Mouse (Mus musculus): ENCODE measurements at regions not wholly inside any gene's neighbourhood (a gene's known extent, or its start where the extent isn't known, plus 50 kb on each side); places are given as distances from the start of the nearest gene placed in this dataset.
A peak's percentile ranks its signal among the peaks of the same experiment; 100 is the strongest.

DNA sequence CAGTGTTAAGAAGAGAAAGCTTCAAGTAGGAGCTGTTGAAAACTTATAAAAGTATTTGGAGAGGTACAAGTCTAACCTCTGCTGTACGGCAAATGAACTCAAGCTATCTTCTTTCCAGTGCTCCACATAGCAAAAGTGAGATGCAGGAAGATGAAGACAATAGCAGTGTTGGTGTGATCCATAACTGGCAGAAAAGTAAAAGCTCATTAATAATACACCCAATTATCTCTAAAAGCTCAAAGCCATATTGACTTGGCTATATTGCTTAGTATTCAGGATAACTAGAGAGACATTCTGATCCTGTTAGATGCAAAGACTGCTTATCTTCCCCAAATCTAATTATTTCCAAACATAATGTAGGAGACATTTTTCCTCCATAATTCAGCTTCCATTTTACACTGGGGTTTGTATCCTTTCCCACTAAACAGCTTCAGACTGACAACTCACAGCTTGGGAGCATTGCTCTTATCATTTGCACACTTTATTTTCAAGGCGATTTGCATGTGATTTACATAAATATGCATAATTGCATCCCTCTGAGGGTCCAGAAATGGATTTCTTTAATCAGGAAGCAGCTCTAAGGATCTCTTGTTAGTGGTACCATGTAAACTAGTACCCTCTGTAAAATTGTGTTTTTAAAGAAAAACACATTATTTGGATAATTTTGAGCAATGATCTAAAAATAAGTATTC is 248.5 kb upstream of the Pom121l12 start:
- Histone ChIP-seq H3K9ac (no peak overlapping the region), H3K27ac (peak overlapping the region; percentile 29; the same call in 1 of the 2 replicates), H3K9me3 (ENCODE audit: control insufficient read depth, low read length) (no peaks in the 10 kb centered on the region), H3K4me2 (replicated peaks) (no peak overlapping the region), H3K4me1 (replicated peaks; ENCODE audit: control insufficient read depth, insufficient read depth, low read length) (no peaks in the 10 kb centered on the region), H3K36me3 (replicated peaks; ENCODE audit: control insufficient read depth, insufficient read depth) (no peaks in the 10 kb centered on the region), H3K4me3 (replicated peaks; ENCODE audit: low read length) (no peak overlapping the region), H3K27me3 (ENCODE audit: control insufficient read depth, insufficient read depth, low read length) (no peaks in the 10 kb centered on the region)
- DNase-seq (ENCODE audit: low spot score) (peak; percentile 42), ATAC-seq (ENCODE audit: low FRiP score) (peak; percentile 66)
- 59% methylated on average over 2 of the region's 2 CpGs for WGBS

DNA sequence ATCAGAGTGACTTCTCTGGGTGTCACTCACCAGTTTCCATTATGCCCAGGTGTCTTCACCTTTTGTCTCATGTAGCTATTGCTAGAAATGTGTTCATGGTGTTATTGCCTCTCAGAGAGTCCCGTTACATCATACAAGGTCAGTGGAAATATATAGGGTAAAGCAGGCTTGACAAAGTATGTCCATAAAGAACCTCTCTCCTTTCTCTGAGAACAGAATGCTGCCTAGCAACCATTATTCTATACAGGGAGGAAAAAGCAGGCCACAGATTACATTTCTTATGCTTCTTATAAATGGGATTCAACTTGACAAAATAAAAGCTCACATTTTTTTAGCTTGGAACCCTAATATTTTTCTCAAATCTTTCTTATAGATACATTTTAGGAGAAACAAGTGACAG is 220.6 kb upstream of the Pom121l12 start:
- no peak overlapping the region for H3K4me2 ChIP-seq (replicated peaks)
- DNase-seq (ENCODE audit: low spot score) (no peak), ATAC-seq (ENCODE audit: low FRiP score) (no peak)
- no peak overlapping the region for H3K27ac ChIP-seq
- no peak overlapping the region for H3K4me3 ChIP-seq (replicated peaks; ENCODE audit: low read length)
- peaks cover 8% of the 10 kb centered on the region for H3K4me1 ChIP-seq (replicated peaks; ENCODE audit: control insufficient read depth, insufficient read depth, low read length)
- no peak overlapping the region for H3K9ac ChIP-seq
- WGBS: 28% methylated on average over 1 of the region's 1 CpGs
- H3K9me3 ChIP-seq (ENCODE audit: control insufficient read depth, low read length): no peaks in the 10 kb centered on the region
- H3K27me3 ChIP-seq (ENCODE audit: control insufficient read depth, insufficient read depth, low read length): no peaks in the 10 kb centered on the region
- no peaks in the 10 kb centered on the region for H3K36me3 ChIP-seq (replicated peaks; ENCODE audit: control insufficient read depth, insufficient read depth)

DNA sequence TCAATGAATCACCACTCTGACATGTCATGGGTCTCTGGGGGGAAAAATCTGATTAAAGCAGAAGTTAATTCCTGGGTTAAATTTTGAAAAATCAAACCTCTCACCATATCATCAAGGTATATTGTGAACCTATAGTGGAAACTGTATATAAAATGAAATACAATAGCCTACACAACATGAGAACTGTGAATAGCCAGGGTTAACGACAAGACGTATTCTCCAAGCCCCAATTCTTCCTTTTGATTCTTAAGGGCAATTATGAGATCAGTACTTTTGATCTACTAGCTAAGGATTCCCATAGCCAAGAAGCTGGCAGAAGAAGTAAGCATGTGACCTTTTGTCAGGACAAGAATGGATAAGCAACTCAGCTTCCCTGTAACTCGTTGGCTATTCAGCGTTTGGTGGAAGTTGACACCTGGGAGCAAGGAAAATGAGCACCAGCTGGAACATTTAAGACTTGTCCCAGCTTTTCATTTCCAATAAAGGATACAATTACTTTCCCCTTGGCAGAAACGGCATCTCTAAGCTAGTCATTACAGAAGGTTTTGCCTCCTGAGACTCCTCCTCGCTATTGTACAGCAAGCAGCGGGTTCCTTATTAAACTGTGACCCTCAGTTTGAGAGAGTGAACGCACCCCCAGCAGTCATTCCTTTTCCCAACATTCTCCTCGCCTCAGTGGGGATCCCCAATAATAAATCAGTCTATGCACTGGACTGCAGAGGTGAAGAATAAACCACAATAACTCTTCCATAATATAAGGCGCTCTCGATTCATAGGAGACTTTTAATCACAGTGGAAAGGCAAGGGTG is 219.1 kb upstream of the Pom121l12 start:
- peak; percentile 87 for ATAC-seq (ENCODE audit: low FRiP score)
- Histone ChIP-seq H3K4me3 (replicated peaks; ENCODE audit: low read length) (no peak overlapping the region), H3K27me3 (ENCODE audit: control insufficient read depth, insufficient read depth, low read length) (no peaks in the 10 kb centered on the region), H3K9ac (no peak overlapping the region), H3K27ac (peak overlapping the region; percentile 38), H3K9me3 (ENCODE audit: control insufficient read depth, low read length) (no peaks in the 10 kb centered on the region), H3K4me2 (replicated peaks) (no peak overlapping the region; the same call in 1 of the 2 replicates), H3K4me1 (replicated peaks; ENCODE audit: control insufficient read depth, insufficient read depth, low read length) (peaks cover 8% of the 10 kb centered on the region), H3K36me3 (replicated peaks; ENCODE audit: control insufficient read depth, insufficient read depth) (no peaks in the 10 kb centered on the region)
- WGBS: 26% methylated on average over 11 of the region's 11 CpGs
- DNase-seq (ENCODE audit: low spot score): peak; percentile 50

DNA sequence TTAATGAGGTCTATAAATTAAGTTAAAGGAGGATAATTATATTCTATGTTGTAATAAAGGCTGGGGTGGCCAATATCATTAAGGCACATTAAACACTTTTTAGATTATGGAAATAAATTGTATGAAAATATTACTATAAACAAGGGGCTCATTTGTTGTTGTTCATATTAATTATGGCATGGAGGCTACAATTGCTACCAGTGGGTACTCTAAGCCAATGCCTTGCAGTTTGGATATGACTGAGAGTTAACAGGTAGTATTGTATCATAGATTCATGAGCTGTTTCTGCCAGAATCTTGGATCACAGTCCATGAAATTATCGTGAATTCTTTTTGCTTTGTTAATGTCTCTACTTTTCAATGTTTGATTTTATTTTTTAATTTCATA is 218.5 kb upstream of the Pom121l12 start:
- Histone ChIP-seq H3K9ac (no peak overlapping the region), H3K36me3 (replicated peaks; ENCODE audit: control insufficient read depth, insufficient read depth) (no peaks in the 10 kb centered on the region), H3K4me3 (replicated peaks; ENCODE audit: low read length) (no peak overlapping the region), H3K9me3 (ENCODE audit: control insufficient read depth, low read length) (no peaks in the 10 kb centered on the region), H3K4me2 (replicated peaks) (no peak overlapping the region; the same call in 1 of the 2 replicates), H3K4me1 (replicated peaks; ENCODE audit: control insufficient read depth, insufficient read depth, low read length) (peaks cover 8% of the 10 kb centered on the region), H3K27me3 (ENCODE audit: control insufficient read depth, insufficient read depth, low read length) (no peaks in the 10 kb centered on the region), H3K27ac (no peak overlapping the region)
- ATAC-seq (ENCODE audit: low FRiP score) (peak; percentile 73), DNase-seq (ENCODE audit: low spot score) (no peak)
- 85% methylated on average over 1 of the region's 1 CpGs for WGBS

DNA sequence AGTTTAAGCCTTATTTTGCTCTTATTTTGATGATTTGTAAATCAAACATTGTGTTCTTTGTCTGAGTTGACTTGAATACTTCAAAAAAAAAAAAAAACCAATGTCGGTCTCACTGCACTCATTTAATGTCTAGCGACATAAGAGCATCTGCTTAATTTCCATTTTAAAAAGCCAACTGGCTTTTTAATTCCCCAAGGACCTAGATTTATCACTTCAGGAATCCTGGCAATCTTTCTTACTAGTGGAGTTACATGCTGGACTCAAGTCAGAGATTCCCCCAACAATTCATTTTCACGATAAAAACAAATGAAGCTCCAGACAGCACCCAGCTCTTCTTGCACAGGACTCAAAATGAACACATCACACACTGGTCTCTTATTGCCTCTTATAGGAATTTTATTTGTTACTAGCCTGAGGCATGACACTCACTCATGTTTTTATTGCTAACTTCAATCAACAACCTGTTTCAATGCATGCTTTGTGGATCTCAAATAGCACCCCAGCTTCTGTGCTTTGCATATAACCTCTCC is 212.0 kb upstream of the Pom121l12 start:
- H3K27me3 ChIP-seq (ENCODE audit: control insufficient read depth, insufficient read depth, low read length): no peaks in the 10 kb centered on the region
- no peaks in the 10 kb centered on the region for H3K36me3 ChIP-seq (replicated peaks; ENCODE audit: control insufficient read depth, insufficient read depth)
- no peak overlapping the region for H3K9ac ChIP-seq
- no peak overlapping the region for H3K4me3 ChIP-seq (replicated peaks; ENCODE audit: low read length)
- H3K4me1 ChIP-seq (replicated peaks; ENCODE audit: control insufficient read depth, insufficient read depth, low read length): no peaks in the 10 kb centered on the region
- no peaks in the 10 kb centered on the region for H3K9me3 ChIP-seq (ENCODE audit: control insufficient read depth, low read length)
- no peak for DNase-seq (ENCODE audit: low spot score)
- WGBS: 34% methylated on average over 3 of the region's 3 CpGs
- no peak overlapping the region for H3K27ac ChIP-seq
- no peak for ATAC-seq (ENCODE audit: low FRiP score)
- H3K4me2 ChIP-seq (replicated peaks): no peak overlapping the region

DNA sequence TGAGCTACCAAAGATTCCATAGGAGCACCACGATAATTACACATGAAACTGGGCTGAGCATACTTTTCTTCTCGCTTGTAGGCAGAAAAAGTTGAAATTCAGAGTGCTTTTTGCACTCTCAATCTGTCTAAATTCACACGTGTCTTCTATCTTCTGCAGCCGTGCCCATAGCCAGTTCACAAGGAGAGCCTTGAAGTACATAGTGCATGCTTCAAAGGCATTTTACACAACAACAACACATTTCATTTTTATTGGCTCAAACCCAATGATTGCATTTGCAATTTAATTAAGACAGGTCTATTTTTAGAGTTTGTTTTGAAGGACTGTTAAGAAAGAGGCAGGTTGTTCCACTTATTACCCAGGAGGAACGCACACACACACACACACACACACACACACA is 211.4 kb upstream of the Pom121l12 start:
- ATAC-seq (ENCODE audit: low FRiP score) (no peak), DNase-seq (ENCODE audit: low spot score) (no peak)
- no peaks in the 10 kb centered on the region for H3K27me3 ChIP-seq (ENCODE audit: control insufficient read depth, insufficient read depth, low read length)
- no peak overlapping the region for H3K4me2 ChIP-seq (replicated peaks)
- no peaks in the 10 kb centered on the region for H3K9me3 ChIP-seq (ENCODE audit: control insufficient read depth, low read length)
- no peak overlapping the region for H3K27ac ChIP-seq
- no peaks in the 10 kb centered on the region for H3K36me3 ChIP-seq (replicated peaks; ENCODE audit: control insufficient read depth, insufficient read depth)
- no peak overlapping the region for H3K9ac ChIP-seq
- H3K4me1 ChIP-seq (replicated peaks; ENCODE audit: control insufficient read depth, insufficient read depth, low read length): no peaks in the 10 kb centered on the region
- 75% methylated on average over 5 of the region's 5 CpGs for WGBS
- H3K4me3 ChIP-seq (replicated peaks; ENCODE audit: low read length): no peak overlapping the region
